Mouse (Mus musculus) forebrain, embryonic 11.5 days (tissue): Measurements from ENCODE around the gene Mpp6. TPM values are rescaled to one million over a fixed set of nuclear protein-coding genes. Genes with fewer than 3 reads are reported as not detected.

Experiments
- ATAC-seq: fragments of 200-750 bp; cut with Nextera tagmentation; replicated peaks from 2 replicates; pipeline ENCODE4 v1.8.0; 2017; ENCODE audit warnings: moderate TSS enrichment; ENCODE audit not compliant: low FRiP score
- DNase-seq: peaks from one replicate; pipeline ENCODE4 v3.0.0-alpha.2; 2017; ENCODE audit warnings: low spot score
- H3K27ac ChIP-seq: fragments of 300-500 bp; sonication (generic); 2 replicates; pipeline ENCODE4 v1.5.1; 2014; ENCODE audit warnings: low read depth, low read length
- H3K27me3 ChIP-seq: fragments of 300-500 bp; sonication (generic); 2 replicates; pipeline ENCODE4 v1.6.1; 2014; ENCODE audit warnings: mild to moderate bottlenecking, low read length, mixed read lengths; ENCODE audit not compliant: control insufficient read depth, insufficient read depth
- H3K36me3 ChIP-seq: fragments of 300-500 bp; sonication (generic); 2 replicates; pipeline ENCODE4 v1.6.1; 2014; ENCODE audit warnings: mild to moderate bottlenecking, low read length, moderate library complexity, mixed read lengths; ENCODE audit not compliant: control insufficient read depth, insufficient read depth
- H3K4me1 ChIP-seq: fragments of 300-500 bp; sonication (generic); replicated peaks from 2 replicates; pipeline ENCODE4 v1.6.1; 2014; ENCODE audit warnings: low read length, mixed read lengths; ENCODE audit not compliant: control insufficient read depth, insufficient read depth
- H3K4me2 ChIP-seq: fragments of 300-500 bp; sonication (generic); 2 replicates; pipeline ENCODE4 v1.6.1; 2014; ENCODE audit warnings: low read depth, mild to moderate bottlenecking, low read length, moderate library complexity, mixed read lengths; ENCODE audit not compliant: severe bottlenecking
- H3K4me3 ChIP-seq: fragments of 300-500 bp; sonication (generic); 2 replicates; pipeline ENCODE4 v1.5.1; 2014; ENCODE audit warnings: low read depth, low read length
- H3K9ac ChIP-seq: fragments of 300-500 bp; sonication (generic); 2 replicates; pipeline ENCODE4 v1.6.1; 2014; ENCODE audit warnings: low read length
- H3K9me3 ChIP-seq: fragments of 300-500 bp; sonication (generic); 2 replicates; pipeline ENCODE4 v1.6.1; 2016; ENCODE audit warnings: low read length, mixed read lengths; ENCODE audit not compliant: control insufficient read depth
- WGBS: fragments of 180-500 bp; shearing (Covaris S2); extraction: QIAGEN DNeasy Blood & Tissue Kit; methylation state at CpG from one replicate; pipeline ENCODE4 v1.1.7; 2014; 5-methylcytosine and 5-hydroxymethylcytosine counted together
- polyA plus RNA-seq: library from polyadenylated mRNA; unstranded; fragments of >200 nt; fragmentation: Nextera tagmentation; extraction: Ambion mirVana; gene quantifications from 2 replicates; pipeline ENCODE4 v1.2.1, GENCODE M21; 2014

Mpp6 gene
- polyA plus RNA-seq, 1 experiment from 2014 or later = 92.6 TPM

GRCm38 (mm10) chr6:50168821-50169220 lies 58.8 kb downstream of the Mpp6 start:
- ATAC-seq = no peak
- no peak overlapping the region for H3K4me3 ChIP-seq
- no peaks in the 10 kb centered on the region for H3K27me3 ChIP-seq
- H3K36me3 ChIP-seq = no peaks in the 10 kb centered on the region
- no peak overlapping the region for H3K4me2 ChIP-seq
- H3K9ac ChIP-seq = no peak overlapping the region
- H3K27ac ChIP-seq = no peak overlapping the region
- 92% methylated on average over 4 of the region's 4 CpGs for WGBS
- H3K9me3 ChIP-seq = no peaks in the 10 kb centered on the region
- no peak for DNase-seq
- H3K4me1 ChIP-seq = no peaks in the 10 kb centered on the region

GRCm38 (mm10) chr6:50169771-50170170 lies 59.7 kb downstream of the Mpp6 start:
- ATAC-seq (no peak), DNase-seq (no peak)
- H3K4me1 ChIP-seq = no peaks in the 10 kb centered on the region
- no peaks in the 10 kb centered on the region for H3K9me3 ChIP-seq
- no peaks in the 10 kb centered on the region for H3K27me3 ChIP-seq
- H3K36me3 ChIP-seq = no peaks in the 10 kb centered on the region
- no peak overlapping the region for H3K27ac ChIP-seq
- no peak overlapping the region for H3K9ac ChIP-seq
- H3K4me2 ChIP-seq = no peak overlapping the region
- no peak overlapping the region for H3K4me3 ChIP-seq

GRCm38 (mm10) chr6:50175736-50176135 lies 65.7 kb downstream of the Mpp6 start:
- no peak for ATAC-seq
- H3K27me3 ChIP-seq = no peaks in the 10 kb centered on the region
- H3K4me1 ChIP-seq = no peaks in the 10 kb centered on the region
- H3K4me2 ChIP-seq = no peak overlapping the region
- 86% methylated on average over 1 of the region's 1 CpGs for WGBS
- no peaks in the 10 kb centered on the region for H3K9me3 ChIP-seq
- no peak for DNase-seq
- H3K27ac ChIP-seq = no peak overlapping the region
- no peak overlapping the region for H3K4me3 ChIP-seq
- no peak overlapping the region for H3K9ac ChIP-seq
- H3K36me3 ChIP-seq = no peaks in the 10 kb centered on the region

- Histone ChIP-seq H3K4me1 (no peaks in the 10 kb centered on the region), H3K9me3 (no peaks in the 10 kb centered on the region), H3K4me2 (no peak overlapping the region), H3K36me3 (no peaks in the 10 kb centered on the region; the same call in 1 of the 2 replicates), H3K27me3 (no peaks in the 10 kb centered on the region), H3K27ac (no peak overlapping the region), H3K4me3 (no peak overlapping the region), H3K9ac (no peak overlapping the region)
- WGBS = 86% methylated on average over 4 of the region's 4 CpGs
- DNase-seq (no peak), ATAC-seq (no peak)
Measured at GRCm38 (mm10) chr6:50180189-50180588, 70.1 kb downstream of the Mpp6 start.

- WGBS = 90% methylated on average over 4 of the region's 4 CpGs
Measured at GRCm38 (mm10) chr6:50187955-50188354, 77.9 kb downstream of the Mpp6 start.

GRCm38 (mm10) chr6:50189376-50189775 lies 79.3 kb downstream of the Mpp6 start:
- DNase-seq (no peak), ATAC-seq (no peak)
- no peak overlapping the region for H3K4me3 ChIP-seq
- no peaks in the 10 kb centered on the region for H3K27me3 ChIP-seq
- no peaks in the 10 kb centered on the region for H3K9me3 ChIP-seq
- no peaks in the 10 kb centered on the region for H3K4me1 ChIP-seq
- no peak overlapping the region for H3K27ac ChIP-seq
- no peak overlapping the region for H3K9ac ChIP-seq
- no peaks in the 10 kb centered on the region; the same call in 1 of the 2 replicates for H3K36me3 ChIP-seq
- no peak overlapping the region for H3K4me2 ChIP-seq

More at GRCm38 (mm10) chr6:50187955-50188354, 77.9 kb downstream of the Mpp6 start:
- no peak overlapping the region for H3K4me3 ChIP-seq
- no peak overlapping the region for H3K4me2 ChIP-seq
- DNase-seq (no peak), ATAC-seq (no peak)
- H3K9ac ChIP-seq = no peak overlapping the region
- H3K36me3 ChIP-seq = no peaks in the 10 kb centered on the region; the same call in 1 of the 2 replicates
- no peaks in the 10 kb centered on the region for H3K4me1 ChIP-seq
- no peaks in the 10 kb centered on the region for H3K27me3 ChIP-seq
- H3K27ac ChIP-seq = no peak overlapping the region
- H3K9me3 ChIP-seq = no peaks in the 10 kb centered on the region

GRCm38 (mm10) chr6:50191605-50192004 lies 81.6 kb downstream of the Mpp6 start:
- DNase-seq (no peak), ATAC-seq (no peak)
- no peaks in the 10 kb centered on the region for H3K9me3 ChIP-seq
- no peaks in the 10 kb centered on the region for H3K27me3 ChIP-seq
- 94% methylated on average over 3 of the region's 3 CpGs for WGBS
- no peak overlapping the region for H3K4me2 ChIP-seq
- H3K4me3 ChIP-seq = no peak overlapping the region
- H3K4me1 ChIP-seq = no peaks in the 10 kb centered on the region
- H3K36me3 ChIP-seq = no peaks in the 10 kb centered on the region; the same call in 1 of the 2 replicates
- H3K27ac ChIP-seq = no peak overlapping the region
- H3K9ac ChIP-seq = no peak overlapping the region

- no peak overlapping the region for H3K9ac ChIP-seq
- H3K27ac ChIP-seq = no peak overlapping the region
- no peaks in the 10 kb centered on the region for H3K4me1 ChIP-seq
- H3K4me2 ChIP-seq = no peak overlapping the region
- no peaks in the 10 kb centered on the region; the same call in 1 of the 2 replicates for H3K36me3 ChIP-seq
- no peak for DNase-seq
- no peaks in the 10 kb centered on the region for H3K9me3 ChIP-seq
- WGBS = 67% methylated on average over 1 of the region's 1 CpGs
- no peaks in the 10 kb centered on the region for H3K27me3 ChIP-seq
- ATAC-seq = no peak
- H3K4me3 ChIP-seq = no peak overlapping the region
Measured at GRCm38 (mm10) chr6:50192169-50192568, 82.1 kb downstream of the Mpp6 start.

- Histone ChIP-seq H3K9ac (no peak overlapping the region), H3K27ac (no peak overlapping the region), H3K36me3 (no peaks in the 10 kb centered on the region; the same call in 1 of the 2 replicates), H3K27me3 (no peaks in the 10 kb centered on the region), H3K9me3 (no peaks in the 10 kb centered on the region), H3K4me2 (no peak overlapping the region), H3K4me3 (no peak overlapping the region), H3K4me1 (no peaks in the 10 kb centered on the region)
- 92% methylated on average over 3 of the region's 3 CpGs for WGBS
- DNase-seq = no peak
- ATAC-seq = no peak
Measured at GRCm38 (mm10) chr6:50192822-50193221, 82.8 kb downstream of the Mpp6 start.
